Mouse (Mus musculus): Measurements from ENCODE around the gene Gldc. TPM values are rescaled to one million over a fixed set of nuclear protein-coding genes. Genes with fewer than 3 reads are reported as not detected.

Gldc gene
- polyA plus RNA-seq, 1 experiment = not detected

GRCm38 (mm10) chr19:30090163-30090562 lies 85.1 kb downstream of the Gldc start:
- TF ChIP-seq GATA1 (IDR thresholded peaks at IDR 0.05; ENCODE audit: low read length) = no peak

DNA sequence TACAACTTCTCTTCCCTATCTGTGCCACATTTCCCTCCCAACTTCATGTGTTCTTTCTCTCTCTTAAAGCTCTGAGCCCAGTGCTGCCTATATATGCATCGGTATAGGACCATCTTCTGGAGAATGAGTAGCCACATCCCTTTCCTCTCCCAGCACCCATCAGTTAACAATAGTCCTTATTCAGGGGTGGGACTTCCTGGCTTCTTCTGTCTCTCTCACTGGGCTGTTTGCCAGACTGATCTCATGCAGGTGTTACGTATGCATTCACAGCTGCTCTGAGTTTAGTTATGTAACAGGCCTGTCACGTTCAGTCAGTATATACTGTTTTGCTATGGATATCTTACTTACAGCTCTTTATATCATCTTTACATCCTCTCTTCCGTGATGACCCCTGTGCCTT lies 109.4 kb downstream of the Gldc start:
- no peak for TF ChIP-seq GATA1 (IDR thresholded peaks at IDR 0.05; ENCODE audit: low read length)

GRCm38 (mm10) chr19:30054218-30054617 lies 121.0 kb downstream of the Gldc start:
- no peak for TF ChIP-seq GATA1 (IDR thresholded peaks at IDR 0.05; ENCODE audit: low read length)

GRCm38 (mm10) chr19:30051479-30051878 lies 123.8 kb downstream of the Gldc start:
- no peak for TF ChIP-seq GATA1 (IDR thresholded peaks at IDR 0.05; ENCODE audit: low read length)

GRCm38 (mm10) chr19:30050584-30050983 lies 124.6 kb downstream of the Gldc start:
- TF ChIP-seq GATA1 (IDR thresholded peaks at IDR 0.05; ENCODE audit: low read length) = no peak

Other genes starting within 250 kb of the Gldc start
- gene Trpd52l3, start 171.6 kb downstream of the Gldc start, polyA plus RNA-seq (2012) = not detected in 2 replicates
- 10.8 and 14.2 TPM in 2 replicates for gene Uhrf2, start 144.9 kb downstream of the Gldc start, polyA plus RNA-seq (2012)
- gene Mbl2, start 57.5 kb upstream of the Gldc start, polyA plus RNA-seq (2012) = not detected in 2 replicates

All from G1E-ER4 (cell line).